Mouse (Mus musculus) liver, postnatal 0 days (tissue): ENCODE measurements around the gene Gm8356. TPM values are rescaled to one million over a fixed set of nuclear protein-coding genes. Genes with fewer than 3 reads are reported as not detected.
"Not testable (repeated sequence)": the region's sequence is repeated elsewhere in the genome, so short reads cannot be mapped to it uniquely, and the experiment has no call there.

Experiments
- ATAC-seq: fragments of 200-750 bp; cut with Nextera tagmentation; 2 replicates; pipeline ENCODE4 v1.8.0; 2017; ENCODE audit warnings: mild to moderate bottlenecking, moderate library complexity
- DNase-seq: peaks from one replicate; pipeline ENCODE4 v3.0.0-alpha.2; 2016
- H3K27ac ChIP-seq: fragments of 300-500 bp; sonication (generic); 2 replicates; pipeline ENCODE4 v1.5.1; 2014; ENCODE audit warnings: antibody characterized with exemption, moderate library complexity, mild to moderate bottlenecking, low read depth
- H3K27me3 ChIP-seq: fragments of 300-500 bp; sonication (generic); 2 replicates; pipeline ENCODE4 v1.6.1; 2014; ENCODE audit warnings: low read length, control low read depth, mixed read lengths; ENCODE audit not compliant: insufficient read depth
- H3K36me3 ChIP-seq: fragments of 300-500 bp; sonication (generic); replicated peaks from 2 replicates; pipeline ENCODE4 v1.6.1; 2014; ENCODE audit warnings: mild to moderate bottlenecking, control low read depth, low read length, moderate library complexity, mixed read lengths; ENCODE audit not compliant: insufficient read depth
- H3K4me1 ChIP-seq: fragments of 300-500 bp; sonication (generic); 2 replicates; pipeline ENCODE4 v1.6.1; 2014; ENCODE audit warnings: antibody characterized with exemption, mild to moderate bottlenecking, control low read depth; ENCODE audit not compliant: insufficient read depth
- H3K4me2 ChIP-seq: fragments of 300-500 bp; sonication (generic); 2 replicates; pipeline ENCODE4 v1.6.1; 2014; ENCODE audit warnings: low read depth, mild to moderate bottlenecking, low read length, moderate library complexity, mixed read lengths
- H3K4me3 ChIP-seq: fragments of 300-500 bp; sonication (generic); 2 replicates; pipeline ENCODE4 v1.5.1; 2014; ENCODE audit warnings: low read depth, low read length
- H3K9ac ChIP-seq: fragments of 300-500 bp; sonication (generic); replicated peaks from 2 replicates; pipeline ENCODE4 v1.6.1; 2014; ENCODE audit warnings: mild to moderate bottlenecking, moderate library complexity
- H3K9me3 ChIP-seq: fragments of 300-500 bp; sonication (generic); 2 replicates; pipeline ENCODE4 v1.6.1; 2016; ENCODE audit warnings: mild to moderate bottlenecking, control low read depth, low read length, mixed read lengths
- WGBS: fragments of 180-500 bp; shearing (Covaris S2); extraction: QIAGEN DNeasy Blood & Tissue Kit; methylation state at CpG from one replicate; pipeline ENCODE4 v1.1.7; 2014; ENCODE audit not compliant: insufficient replicate concordance; 5-methylcytosine and 5-hydroxymethylcytosine counted together
- polyA plus RNA-seq: library from polyadenylated mRNA; unstranded; fragments of >200 nt; fragmentation: Nextera tagmentation; extraction: Ambion mirVana; gene quantifications from 2 replicates; pipeline ENCODE4 v1.2.1, GENCODE M21; 2015

Gm8356 gene
- not detected in 2 replicates for polyA plus RNA-seq

- DNase-seq, H3K4me1 ChIP-seq, H3K9me3 ChIP-seq, H3K27ac ChIP-seq, H3K27me3 ChIP-seq, H3K9ac ChIP-seq, H3K4me2 ChIP-seq, ATAC-seq, H3K4me3 ChIP-seq, H3K36me3 ChIP-seq: not testable (repeated sequence)
- no CpG with 5 or more reads among the region's 2 CpGs for WGBS
Observed at GRCm38 (mm10) chr14:6537190-6537589, at the start of gene Gm8356. Gene Gm8356 (minus strand): TSS chr14:6537290.

GRCm38 (mm10) chr14:6486331-6486730, 50.8 kb downstream of the Gm8356 start:
- ATAC-seq: not testable (repeated sequence)

GRCm38 (mm10) chr14:6485541-6485940, 51.5 kb downstream of the Gm8356 start:
- ATAC-seq, H3K27me3 ChIP-seq, H3K9me3 ChIP-seq, H3K4me2 ChIP-seq, H3K4me3 ChIP-seq, H3K9ac ChIP-seq, H3K36me3 ChIP-seq, H3K4me1 ChIP-seq, DNase-seq, H3K27ac ChIP-seq: not testable (repeated sequence)
- WGBS: no CpG with 5 or more reads among the region's 1 CpGs

More at GRCm38 (mm10) chr14:6486331-6486730, 50.8 kb downstream of the Gm8356 start:
- not testable (repeated sequence) for H3K27me3 ChIP-seq, DNase-seq, H3K9me3 ChIP-seq, H3K9ac ChIP-seq, H3K4me1 ChIP-seq, H3K4me2 ChIP-seq, H3K36me3 ChIP-seq, H3K27ac ChIP-seq, H3K4me3 ChIP-seq
- 15% methylated on average over 1 of the region's 1 CpGs for WGBS

GRCm38 (mm10) chr14:6482126-6482525, 55.0 kb downstream of the Gm8356 start:
- H3K9ac ChIP-seq, H3K27me3 ChIP-seq, H3K9me3 ChIP-seq, H3K4me2 ChIP-seq, H3K36me3 ChIP-seq, H3K27ac ChIP-seq, H3K4me3 ChIP-seq, DNase-seq, ATAC-seq, H3K4me1 ChIP-seq: not testable (repeated sequence)
- 69% methylated on average over 7 of the region's 8 CpGs for WGBS

Other genes starting within 250 kb of the Gm8356 start
- not detected in 2 replicates for gene Gm21103, start 232.4 kb downstream of the Gm8356 start, polyA plus RNA-seq
- gene Gm3618, start 193.6 kb downstream of the Gm8356 start, polyA plus RNA-seq: not detected in 2 replicates
- gene Gm16440, start 147.0 kb downstream of the Gm8356 start, polyA plus RNA-seq: not detected in 2 replicates
- 0.12 TPM in 1 of 2 replicates, not detected in the other for gene Gm3591, start 124.8 kb downstream of the Gm8356 start, polyA plus RNA-seq
- gene Gm3594, start 92.7 kb downstream of the Gm8356 start, polyA plus RNA-seq: not detected in 2 replicates
- not detected in 2 replicates for gene Gm3629, start 53.3 kb upstream of the Gm8356 start, polyA plus RNA-seq
- gene Gm3460, start 85.1 kb upstream of the Gm8356 start, polyA plus RNA-seq: not detected in 2 replicates
- not detected in 2 replicates for gene Gm10251, start 146.9 kb upstream of the Gm8356 start, polyA plus RNA-seq
- not detected in 2 replicates for gene Gm8050, start 183.0 kb upstream of the Gm8356 start, polyA plus RNA-seq
- 0.08 TPM in 1 of 2 replicates, not detected in the other for gene Gm3636, start 205.0 kb upstream of the Gm8356 start, polyA plus RNA-seq
- not detected in 2 replicates for gene Gm8362, start 237.1 kb upstream of the Gm8356 start, polyA plus RNA-seq